In the genomic region with DNA sequence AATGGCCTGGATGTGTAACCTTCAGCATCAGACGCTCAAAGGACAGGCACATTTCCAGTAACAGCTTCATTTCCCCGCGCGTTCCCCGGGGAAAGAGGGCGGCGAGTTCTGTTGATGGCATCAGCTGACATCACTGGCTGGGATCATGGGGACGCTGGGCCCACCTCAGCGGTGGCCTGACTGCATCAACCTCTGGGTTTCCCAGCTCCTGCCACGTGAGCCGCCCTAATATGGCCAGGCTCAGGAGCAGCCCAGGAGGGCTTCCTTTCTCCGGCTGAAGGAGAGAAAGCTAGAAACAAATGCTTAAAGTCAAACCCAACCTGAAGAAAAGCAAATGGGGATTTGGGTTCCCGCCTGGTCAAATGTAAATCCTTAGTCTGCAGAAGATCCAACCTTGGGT, we compare ENCODE assay signal across 8 mouse cellular contexts. TPM values are rescaled to one million over a fixed set of nuclear protein-coding genes. Genes with fewer than 3 reads are reported as not detected.
DNase-seq lines count a peak whose midpoint lies in the region; ATAC-seq and TF ChIP-seq lines count a peak whose summit lies in the region.

No protein-coding gene starts in this region.

- no peaks in the 10 kb centered on the region for H3K9me3 ChIP-seq in kidney, embryonic 15.5 days (replicated peaks)
- H3K9me3 ChIP-seq in forebrain, postnatal 0 days (ENCODE audit: low read length) = no peaks in the 10 kb centered on the region
- H3K9me3 ChIP-seq in hindbrain, embryonic 11.5 days (ENCODE audit: control insufficient read depth, low read length) = no peaks in the 10 kb centered on the region
- H3K9me3 ChIP-seq in limb, embryonic 10.5 days (replicated peaks) = no peaks in the 10 kb centered on the region
- no peaks in the 10 kb centered on the region for H3K9me3 ChIP-seq in neural tube, embryonic 13.5 days

- no peak for TF ChIP-seq CTCF in kidney, adult 2 months (conservative IDR thresholded peaks at IDR 0.05; ENCODE audit: insufficient read depth, insufficient read length, low read depth, low read length)
- TF ChIP-seq CTCF in cerebellum, adult 2 months (IDR thresholded peaks at IDR 0.05; ENCODE audit: borderline replicate concordance, insufficient read depth, low read depth, low read length) = no peak
- TF ChIP-seq CTCF in forebrain, postnatal 0 days (IDR thresholded peaks at IDR 0.05; ENCODE audit: low read depth) = no peak

- no peak for TF ChIP-seq POLR2A in kidney, adult 2 months (IDR thresholded peaks at IDR 0.05; ENCODE audit: low read depth, low read length)
- TF ChIP-seq POLR2A in cerebellum, adult 2 months (IDR thresholded peaks at IDR 0.05; ENCODE audit: borderline replicate concordance, insufficient read depth, low read length) = no peak

- peak overlapping the region; percentile 77 for H3K4me3 ChIP-seq in kidney, embryonic 15.5 days (replicated peaks)
- no peak overlapping the region for H3K4me3 ChIP-seq in kidney, adult 2 months (ENCODE audit: insufficient read depth, low read depth, low read length)
- peak overlapping the region; percentile 96 for H3K4me3 ChIP-seq in cerebellum, adult 2 months (replicated peaks; ENCODE audit: insufficient read depth, low read depth, low read length)
- H3K4me3 ChIP-seq in forebrain, postnatal 0 days (ENCODE audit: low read depth, low read length) = peak overlapping the region; percentile 65
- H3K4me3 ChIP-seq in hindbrain, embryonic 11.5 days (ENCODE audit: low read depth, low read length) = peak overlapping the region; percentile 72
- H3K4me3 ChIP-seq in limb, embryonic 10.5 days = peak overlapping the region; percentile 81
- peak overlapping the region; percentile 79 for H3K4me3 ChIP-seq in neural tube, embryonic 13.5 days

- 0 out of 2 replicates have a peak overlapping the region, but pooled peaks have one; percentile 75 for H3K27ac ChIP-seq in kidney, embryonic 15.5 days
- no peak overlapping the region for H3K27ac ChIP-seq in kidney, adult 2 months (ENCODE audit: insufficient read depth, low read depth, low read length)
- peak overlapping the region; percentile 51 for H3K27ac ChIP-seq in cerebellum, adult 2 months (ENCODE audit: insufficient read depth, low read length)
- H3K27ac ChIP-seq in forebrain, postnatal 0 days (ENCODE audit: low read depth, low read length) = 0 out of 2 replicates have a peak overlapping the region, but pooled peaks have one; percentile 5
- H3K27ac ChIP-seq in hindbrain, embryonic 11.5 days (ENCODE audit: low read depth, low read length) = peak overlapping the region; percentile 81
- peak overlapping the region; percentile 87 for H3K27ac ChIP-seq in limb, embryonic 10.5 days
- peak overlapping the region; percentile 89 for H3K27ac ChIP-seq in neural tube, embryonic 13.5 days (replicated peaks)

- no peaks in the 10 kb centered on the region for H3K27me3 ChIP-seq in kidney, embryonic 15.5 days
- H3K27me3 ChIP-seq in kidney, adult 2 months (replicated peaks; ENCODE audit: control insufficient read depth, insufficient read depth, low read length) = peaks cover 1% of the 10 kb centered on the region; the same call in 1 of the 2 replicates
- H3K27me3 ChIP-seq in cerebellum, adult 2 months (ENCODE audit: control insufficient read depth, insufficient read depth, low read length) = no peaks in the 10 kb centered on the region
- no peaks in the 10 kb centered on the region for H3K27me3 ChIP-seq in forebrain, postnatal 0 days (ENCODE audit: insufficient read depth, low read length)
- no peaks in the 10 kb centered on the region for H3K27me3 ChIP-seq in hindbrain, embryonic 11.5 days (ENCODE audit: control insufficient read depth, insufficient read depth, low read length)
- H3K27me3 ChIP-seq in limb, embryonic 10.5 days (ENCODE audit: low read depth, poor library complexity, severe bottlenecking) = peaks cover 23% of the 10 kb centered on the region
- H3K27me3 ChIP-seq in neural tube, embryonic 13.5 days = no peaks in the 10 kb centered on the region

- peak; percentile 73 for ATAC-seq in kidney, embryonic 15.5 days (replicated peaks; ENCODE audit: low FRiP score)
- peak; percentile 74 for ATAC-seq in forebrain, postnatal 0 days
- ATAC-seq in hindbrain, embryonic 11.5 days (ENCODE audit: low FRiP score) = peak; percentile 86
- peak; percentile 87 for ATAC-seq in neural tube, embryonic 13.5 days (ENCODE audit: low read depth)
- ATAC-seq in erythroblast, adult 5-6 weeks (replicated peaks; ENCODE audit: low FRiP score, poor library complexity, severe bottlenecking) = no peak

- H3K9ac ChIP-seq in kidney, embryonic 15.5 days = peak overlapping the region; percentile 68; the same call in 1 of the 2 replicates
- peak overlapping the region; percentile 72 for H3K9ac ChIP-seq in forebrain, postnatal 0 days
- peak overlapping the region; percentile 84; the same call in 1 of the 2 replicates for H3K9ac ChIP-seq in hindbrain, embryonic 11.5 days (ENCODE audit: low read depth, low read length)
- peak overlapping the region; percentile 90 for H3K9ac ChIP-seq in neural tube, embryonic 13.5 days

- peaks cover 19% of the 10 kb centered on the region for H3K4me1 ChIP-seq in kidney, embryonic 15.5 days
- no peaks in the 10 kb centered on the region for H3K4me1 ChIP-seq in kidney, adult 2 months (ENCODE audit: control insufficient read depth, insufficient read depth, low read length)
- H3K4me1 ChIP-seq in cerebellum, adult 2 months (ENCODE audit: control insufficient read depth, insufficient read depth, low read length) = peaks cover 10% of the 10 kb centered on the region
- no peaks in the 10 kb centered on the region for H3K4me1 ChIP-seq in forebrain, postnatal 0 days (ENCODE audit: insufficient read depth)
- H3K4me1 ChIP-seq in hindbrain, embryonic 11.5 days (replicated peaks; ENCODE audit: control insufficient read depth, insufficient read depth, low read length) = no peaks in the 10 kb centered on the region
- peaks cover 17% of the 10 kb centered on the region for H3K4me1 ChIP-seq in limb, embryonic 10.5 days
- peaks cover 39% of the 10 kb centered on the region for H3K4me1 ChIP-seq in neural tube, embryonic 13.5 days (replicated peaks)

- peak overlapping the region; percentile 95 for H3K4me2 ChIP-seq in kidney, embryonic 15.5 days
- H3K4me2 ChIP-seq in forebrain, postnatal 0 days (ENCODE audit: low read depth) = peak overlapping the region; percentile 78
- peak overlapping the region; percentile 60 for H3K4me2 ChIP-seq in hindbrain, embryonic 11.5 days (replicated peaks; ENCODE audit: low read depth, low read length)
- peak overlapping the region; percentile 89 for H3K4me2 ChIP-seq in neural tube, embryonic 13.5 days

- DNase-seq in kidney, adult 2 months = no peak
- peak; percentile 69 to 75 for DNase-seq in cerebellum, adult 2 months
- DNase-seq in forebrain, postnatal 0 days = peak; percentile 60
- peak; percentile 72 for DNase-seq in hindbrain, embryonic 11.5 days (ENCODE audit: low spot score)
- peak; percentile 66 for DNase-seq in limb, embryonic 10.5 days (ENCODE audit: low spot score)

- H3K36me3 ChIP-seq in kidney, embryonic 15.5 days = no peaks in the 10 kb centered on the region
- no peaks in the 10 kb centered on the region for H3K36me3 ChIP-seq in kidney, adult 2 months (ENCODE audit: control insufficient read depth, insufficient read depth, low read length)
- H3K36me3 ChIP-seq in forebrain, postnatal 0 days (ENCODE audit: insufficient read depth) = no peaks in the 10 kb centered on the region
- no peaks in the 10 kb centered on the region for H3K36me3 ChIP-seq in hindbrain, embryonic 11.5 days (ENCODE audit: control insufficient read depth, insufficient read depth, low read length)
- H3K36me3 ChIP-seq in limb, embryonic 10.5 days = no peaks in the 10 kb centered on the region
- no peaks in the 10 kb centered on the region for H3K36me3 ChIP-seq in neural tube, embryonic 13.5 days

- WGBS in kidney, embryonic 15.5 days = 6% methylated on average over 13 of the region's 13 CpGs
- 30% methylated on average over 13 of the region's 13 CpGs for WGBS in kidney, adult 2 months
- 1% methylated on average over 13 of the region's 13 CpGs for WGBS in cerebellum, adult 2 months
- under 1% methylated on average over 13 of the region's 13 CpGs for WGBS in forebrain, postnatal 0 days
- WGBS in hindbrain, embryonic 11.5 days = 2% methylated on average over 13 of the region's 13 CpGs
- WGBS in limb, embryonic 10.5 days = under 1% methylated on average over 13 of the region's 13 CpGs
- WGBS in neural tube, embryonic 13.5 days = under 1% methylated on average over 13 of the region's 13 CpGs

RNA-seq across cellular contexts. Expression of gene Akap12, which starts 0.5 kb away (rescaled TPM):
- 78.0 and 94.1 TPM in 2 replicates for polyA plus RNA-seq in kidney, embryonic 15.5 days (2015; fragmentation: Nextera tagmentation; extraction: Ambion mirVana)
- 5.0 and 6.0 TPM in 2 replicates for polyA plus RNA-seq in kidney, adult 2 months (2012; rRNA removed)
- polyA plus RNA-seq in cerebellum, adult 2 months (2012; rRNA removed) = 36.2 and 38.4 TPM in 2 replicates
- total RNA-seq in forebrain, postnatal 0 days (2014; rRNA removed) = 50.5 and 52.4 TPM in 2 replicates
- 22.1 and 28.3 TPM in 2 replicates for polyA plus RNA-seq in forebrain, postnatal 0 days (2015; fragmentation: Nextera tagmentation; extraction: Ambion mirVana)
- 59.3 and 65.9 TPM in 2 replicates for polyA plus RNA-seq in hindbrain, embryonic 11.5 days (2014; fragmentation: Nextera tagmentation; extraction: Ambion mirVana)
- polyA plus RNA-seq in limb, embryonic 10.5 days (2016; fragmentation: Nextera tagmentation; extraction: Ambion mirVana) = 8.4 and 9.0 TPM in 2 replicates
- 78.6 and 80.2 TPM in 2 replicates for polyA plus RNA-seq in neural tube, embryonic 13.5 days (2015; fragmentation: Nextera tagmentation; extraction: Ambion mirVana)
- total RNA-seq in erythroblast, adult 5-6 weeks (2015; ENCODE audit: low replicate concordance) = not detected in 2 replicates
- 0.14 TPM in 1 of 2 replicates, not detected in the other for total RNA-seq in erythroblast, adult 5-6 weeks (2017; ENCODE audit: low replicate concordance)
